ENCODE assay signal across 8 mouse cellular contexts in the genomic region with DNA sequence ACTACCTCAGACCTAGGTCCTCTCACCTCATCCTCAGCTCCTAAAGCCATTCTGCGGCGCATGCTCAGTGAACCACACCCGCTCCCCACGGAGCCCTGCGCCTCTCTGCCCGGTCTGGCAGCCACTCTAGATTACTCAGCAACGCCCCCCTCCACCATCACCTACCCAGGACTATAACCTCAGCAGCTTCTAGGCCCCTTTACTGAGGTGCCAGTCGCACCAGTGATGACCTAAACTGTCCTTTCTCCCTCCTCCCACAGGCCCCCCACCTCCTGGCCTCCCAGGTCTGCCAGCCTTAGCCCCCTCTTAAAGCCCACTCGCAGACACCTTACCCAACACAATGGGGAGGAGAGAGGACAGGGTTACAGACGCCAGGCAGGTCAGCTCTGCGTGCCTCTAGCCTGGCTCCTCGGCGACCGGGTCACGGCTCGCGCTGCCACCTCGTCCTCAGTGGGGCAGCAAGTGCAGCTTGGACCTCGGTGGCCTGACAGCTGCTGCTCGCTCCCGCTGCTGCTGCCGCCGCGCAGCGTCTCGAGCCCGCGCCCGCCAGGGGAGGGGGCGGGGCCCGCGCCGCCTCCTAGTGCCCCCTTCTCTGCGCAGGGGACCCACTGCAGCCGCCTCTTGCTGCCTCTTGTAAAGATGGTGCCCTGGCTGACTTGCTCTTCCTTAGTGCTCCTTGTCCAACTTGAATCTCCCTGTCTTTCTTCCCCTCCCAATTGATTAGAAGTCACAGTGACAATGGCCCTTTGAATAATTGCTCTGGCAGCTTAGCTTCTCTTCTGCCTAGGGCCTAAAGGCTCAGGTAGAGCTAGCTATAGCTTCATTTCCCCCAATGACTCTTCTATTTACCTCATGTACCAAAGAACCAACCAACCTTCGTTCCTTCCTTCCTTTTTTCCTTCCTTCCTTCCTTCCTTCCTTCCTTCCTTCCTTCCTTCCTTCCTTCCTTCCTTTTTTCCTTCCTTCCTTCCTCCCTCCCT. TPM values are rescaled to one million over a fixed set of nuclear protein-coding genes. Genes with fewer than 3 reads are reported as not detected.
DNase-seq lines count a peak whose midpoint lies in the region; ATAC-seq and TF ChIP-seq lines count a peak whose summit lies in the region.

A gene (minus strand): TSS at position 695 of the 980 bp plus-strand sequence.

- DNase-seq in adrenal gland, adult 18-20 months (ENCODE audit: low spot score in 2 of 2): peak; percentile 3 to 18
- peak; percentile 31 for DNase-seq in embryo, embryonic 9.5 days (ENCODE audit: extremely low spot score)
- peak; percentile 31 for DNase-seq in hindbrain, embryonic 10.5 days (ENCODE audit: low spot score)
- peak; percentile 12 to 61 for DNase-seq in left cerebral cortex, adult 8-10 months (ENCODE audit: low spot score in 2 of 2)

- peak within 1 kb of the TSS; percentile 28 for H3K4me3 ChIP-seq in erythroblast, embryonic 14.5 days (replicated peaks)
- H3K4me3 ChIP-seq in hindbrain, embryonic 10.5 days: peak within 1 kb of the TSS; percentile 60
- peak within 1 kb of the TSS; percentile 57 for H3K4me3 ChIP-seq in midbrain, embryonic 12.5 days
- peak within 1 kb of the TSS; percentile 86 for H3K4me3 ChIP-seq in testis, adult 2 months (ENCODE audit: control insufficient read depth, low read depth, low read length)

- no peak; the same call in 1 of the 2 replicates for ATAC-seq in erythroblast, adult 5-6 weeks (replicated peaks; ENCODE audit: low FRiP score, poor library complexity, severe bottlenecking)
- peak; percentile 97 for ATAC-seq in midbrain, embryonic 12.5 days (ENCODE audit: low FRiP score, low read depth)

- peak within 1 kb of the TSS; percentile 67 for H3K27ac ChIP-seq in hindbrain, embryonic 10.5 days
- H3K27ac ChIP-seq in midbrain, embryonic 12.5 days (replicated peaks): peak within 1 kb of the TSS; percentile 35; the same call in 1 of the 2 replicates
- H3K27ac ChIP-seq in testis, adult 2 months (ENCODE audit: control insufficient read depth, insufficient read depth, low read depth, low read length): peak within 1 kb of the TSS; percentile 46

- H3K4me1 ChIP-seq in erythroblast, embryonic 14.5 days (ENCODE audit: control insufficient read depth): no peaks in the 10 kb centered on the region; the same call in 1 of the 2 replicates
- no peaks in the 10 kb centered on the region for H3K4me1 ChIP-seq in hindbrain, embryonic 10.5 days (replicated peaks)
- H3K4me1 ChIP-seq in midbrain, embryonic 12.5 days: no peaks in the 10 kb centered on the region
- H3K4me1 ChIP-seq in testis, adult 2 months (ENCODE audit: control insufficient read depth, insufficient read depth, low read length): no peaks in the 10 kb centered on the region

- peak within 1 kb of the TSS; percentile 65 for H3K9ac ChIP-seq in midbrain, embryonic 12.5 days (replicated peaks)

- no peaks in the 10 kb centered on the region for H3K36me3 ChIP-seq in erythroblast, embryonic 14.5 days (ENCODE audit: control insufficient read depth)
- no peaks in the 10 kb centered on the region for H3K36me3 ChIP-seq in hindbrain, embryonic 10.5 days
- no peaks in the 10 kb centered on the region for H3K36me3 ChIP-seq in midbrain, embryonic 12.5 days
- H3K36me3 ChIP-seq in testis, adult 2 months (ENCODE audit: control insufficient read depth, insufficient read depth, low read length): no peaks in the 10 kb centered on the region

- 12% methylated on average over 33 of the region's 36 CpGs for WGBS in hindbrain, embryonic 10.5 days
- WGBS in midbrain, embryonic 12.5 days: 26% methylated on average over 25 of the region's 36 CpGs

- no peak for TF ChIP-seq POLR2A in testis, adult 2 months (IDR thresholded peaks at IDR 0.05; ENCODE audit: control insufficient read depth, low read depth, low read length)

- TF ChIP-seq CTCF in testis, adult 2 months (IDR thresholded peaks at IDR 0.05; ENCODE audit: control insufficient read depth, insufficient read depth, insufficient replicate concordance, low read depth, low read length): no peak

- H3K27me3 ChIP-seq in erythroblast, embryonic 14.5 days (ENCODE audit: control insufficient read depth): peaks cover 7% of the 10 kb centered on the region
- H3K27me3 ChIP-seq in hindbrain, embryonic 10.5 days (ENCODE audit: insufficient read depth, poor library complexity, severe bottlenecking): peaks cover 22% of the 10 kb centered on the region
- peaks cover 12% of the 10 kb centered on the region for H3K27me3 ChIP-seq in midbrain, embryonic 12.5 days
- H3K27me3 ChIP-seq in testis, adult 2 months (ENCODE audit: control insufficient read depth, insufficient read depth, low read length): no peaks in the 10 kb centered on the region

- H3K4me2 ChIP-seq in midbrain, embryonic 12.5 days (replicated peaks): peak within 1 kb of the TSS; percentile 57

- no peaks in the 10 kb centered on the region for H3K9me3 ChIP-seq in erythroblast, embryonic 14.5 days (ENCODE audit: control insufficient read depth, low read length)
- H3K9me3 ChIP-seq in hindbrain, embryonic 10.5 days: no peaks in the 10 kb centered on the region
- no peaks in the 10 kb centered on the region for H3K9me3 ChIP-seq in midbrain, embryonic 12.5 days

RNA-seq across cellular contexts. Expression of the gene that starts here (rescaled TPM):
- not detected in 2 replicates for polyA plus RNA-seq in erythroblast, embryonic 14.5 days (2012)
- total RNA-seq in erythroblast, adult 5-6 weeks (2015; ENCODE audit: low replicate concordance): not detected in 2 replicates
- not detected in 2 replicates for total RNA-seq in erythroblast, adult 5-6 weeks (2017; ENCODE audit: low replicate concordance)
- total RNA-seq in adrenal gland, adult 18-20 months (2021): under 1 TPM; 0.36 to 0.67 TPM
- 1.2 and 2.5 TPM in 2 replicates for polyA plus RNA-seq in hindbrain, embryonic 10.5 days (2016; fragmentation: Nextera tagmentation; extraction: Ambion mirVana)
- 10 to 100 TPM; 15.7 to 20.4 (median 17.3) TPM for total RNA-seq in left cerebral cortex, adult 8-10 months (2022)
- 8.1 and 9.0 TPM in 2 replicates for polyA plus RNA-seq in midbrain, embryonic 12.5 days (2016; fragmentation: Nextera tagmentation; extraction: Ambion mirVana)
- polyA plus RNA-seq in testis, adult 2 months (2012; rRNA removed): 0.23 and 0.43 TPM in 2 replicates

Comparison
In these comparisons a context has a peak if more than half of its experiments do, and no peak if none do; other contexts are left out.
1. RNA of the gene that starts here (total RNA-seq): 15.7 to 20.4 TPM in left cerebral cortex, adult 8-10 months; 0.36 to 0.67 TPM in adrenal gland, adult 18-20 months and not detected in erythroblast, adult 5-6 weeks; every median in the first group is over 4 times any median in the second.
2. Peak in DNase-seq in adrenal gland, adult 18-20 months; RNA of the gene not detected or under 1 TPM.
3. H3K4me3 ChIP-seq: peak in every context shown above with its lines; median percentile 86 in testis, adult 2 months; 60 in hindbrain, embryonic 10.5 days; 57 in midbrain, embryonic 12.5 days; 28 in erythroblast, embryonic 14.5 days.
4. Peak in every context shown above with its lines, with median percentiles within 50 percentile points of each other: DNase-seq and H3K27ac ChIP-seq.